Mouse (Mus musculus) megakaryocyte, adult 5-6 weeks (primary cell): Measurements from ENCODE around the gene Tmod3. TPM values are rescaled to one million over a fixed set of nuclear protein-coding genes. Genes with fewer than 3 reads are reported as not detected.

ENCODE experiments used
- ATAC-seq: 2 replicates; pipeline ENCODE4 v1.8.0; 2016; ENCODE audit warnings: mild to moderate bottlenecking, inconsistent platforms; ENCODE audit not compliant: poor library complexity, severe bottlenecking
- total RNA-seq, 2 experiments: library from RNA; stranded (forward) in 1 of 2; stranded (reverse) in 1 of 2; fragments of 153-499, 151-499 nt in 1 of 2; fragments of 221-1000, 200-1000 nt in 1 of 2; gene quantifications; 2 replicates each; pipeline versions ENCODE4 v1.2.3 to v1.2.4; 2015 to 2017

Tmod3 gene
- total RNA-seq, 2 experiments from 2014 or later, result 101 to 102 TPM

GRCm38 (mm10) chr9:75511236-75511939 is 48.1 kb downstream of the Tmod3 start:
- no peak for ATAC-seq

- no peak for ATAC-seq
Measured at GRCm38 (mm10) chr9:75504311-75504710, 55.1 kb downstream of the Tmod3 start.

- ATAC-seq, result no peak
Measured at GRCm38 (mm10) chr9:75498571-75498970, 60.9 kb downstream of the Tmod3 start.

- ATAC-seq, result no peak
Measured at GRCm38 (mm10) chr9:75495945-75496344, 63.5 kb downstream of the Tmod3 start.

GRCm38 (mm10) chr9:75494407-75495005 is 65.0 kb downstream of the Tmod3 start:
- ATAC-seq, result no peak

- ATAC-seq, result peak; percentile 91
Measured at GRCm38 (mm10) chr9:75488255-75488654, 71.2 kb downstream of the Tmod3 start.

- ATAC-seq, result no peak
Measured at GRCm38 (mm10) chr9:75485231-75485630, 74.2 kb downstream of the Tmod3 start.

- ATAC-seq, result no peak
Measured at GRCm38 (mm10) chr9:75480536-75481075, 78.9 kb downstream of the Tmod3 start.

GRCm38 (mm10) chr9:75479106-75479725 is 80.2 kb downstream of the Tmod3 start:
- no peak for ATAC-seq

GRCm38 (mm10) chr9:75477212-75477611 is 82.2 kb downstream of the Tmod3 start:
- ATAC-seq, result peak; percentile 96

GRCm38 (mm10) chr9:75468297-75468696 is 91.2 kb downstream of the Tmod3 start:
- peak; percentile 83 for ATAC-seq

- ATAC-seq, result no peak
Measured at GRCm38 (mm10) chr9:75467581-75467980, 91.9 kb downstream of the Tmod3 start.

GRCm38 (mm10) chr9:75466641-75467040 is 92.8 kb downstream of the Tmod3 start:
- ATAC-seq, result no peak

- no peak for ATAC-seq
Measured at GRCm38 (mm10) chr9:75465856-75466255, 93.6 kb downstream of the Tmod3 start.

GRCm38 (mm10) chr9:75463050-75463660 is 96.3 kb downstream of the Tmod3 start:
- no peak for ATAC-seq

GRCm38 (mm10) chr9:75455684-75456083 is 103.8 kb downstream of the Tmod3 start:
- ATAC-seq, result no peak

GRCm38 (mm10) chr9:75453994-75454393 is 105.5 kb downstream of the Tmod3 start:
- no peak for ATAC-seq

- ATAC-seq, result no peak
Measured at GRCm38 (mm10) chr9:75448021-75448420, 111.4 kb downstream of the Tmod3 start.
